Mouse (Mus musculus): ENCODE results near the gene Phrf1. TPM values are rescaled to one million over a fixed set of nuclear protein-coding genes. Genes with fewer than 3 reads are reported as not detected.

Gene Phrf1
- polyA plus RNA-seq, 1 experiment, result 45.2 TPM

GRCm38 (mm10) chr7:141210606-141211131 is 17.9 kb upstream of the Phrf1 start:
- no peak for TF ChIP-seq CTCF (IDR thresholded peaks at IDR 0.05; ENCODE audit: low read depth, low read length)
- TF ChIP-seq POLR2A (IDR thresholded peaks at IDR 0.05; ENCODE audit: borderline replicate concordance, low read depth, low read length), result no peak
- Histone ChIP-seq H3K4me3 (ENCODE audit: insufficient read depth, low read length) (no peak overlapping the region), H3K4me1 (ENCODE audit: control insufficient read depth, insufficient read depth, low read length) (no peaks in the 10 kb centered on the region), H3K27ac (ENCODE audit: insufficient read depth, low read depth, low read length) (no peak overlapping the region)

- H3K27ac ChIP-seq (ENCODE audit: insufficient read depth, low read depth, low read length), result no peak overlapping the region
- H3K4me1 ChIP-seq (ENCODE audit: control insufficient read depth, insufficient read depth, low read length), result 0 out of 2 replicates have a peak, but pooled peaks cover 2% of the 10 kb centered on the region
- H3K4me3 ChIP-seq (ENCODE audit: insufficient read depth, low read length), result no peak overlapping the region
- TF ChIP-seq CTCF (IDR thresholded peaks at IDR 0.05; ENCODE audit: low read depth, low read length) (no peak), POLR2A (IDR thresholded peaks at IDR 0.05; ENCODE audit: borderline replicate concordance, low read depth, low read length) (no peak)
Observed at GRCm38 (mm10) chr7:141213133-141213532, 15.5 kb upstream of the Phrf1 start.

- no peak within 1 kb of the TSS for H3K4me3 ChIP-seq (ENCODE audit: insufficient read depth, low read length)
- no peak within 1 kb of the TSS for H3K27ac ChIP-seq (ENCODE audit: insufficient read depth, low read depth, low read length)
- peaks cover 3% of the 10 kb centered on the region for H3K4me1 ChIP-seq (ENCODE audit: control insufficient read depth, insufficient read depth, low read length)
- TF ChIP-seq POLR2A (IDR thresholded peaks at IDR 0.05; ENCODE audit: borderline replicate concordance, low read depth, low read length), result no peak
- no peak for TF ChIP-seq CTCF (IDR thresholded peaks at IDR 0.05; ENCODE audit: low read depth, low read length)
Observed at GRCm38 (mm10) chr7:141213605-141214235, 14.9 kb upstream of the Phrf1 start, which contains the start of gene Lmntd2. Lmntd2 (minus strand) TSS chr7:141214080.

GRCm38 (mm10) chr7:141214310-141214709 is 14.3 kb upstream of the Phrf1 start:
- Histone ChIP-seq H3K4me3 (ENCODE audit: insufficient read depth, low read length) (no peak overlapping the region), H3K27ac (ENCODE audit: insufficient read depth, low read depth, low read length) (no peak overlapping the region), H3K4me1 (ENCODE audit: control insufficient read depth, insufficient read depth, low read length) (peaks cover 8% of the 10 kb centered on the region)
- TF ChIP-seq CTCF (IDR thresholded peaks at IDR 0.05; ENCODE audit: low read depth, low read length) (no peak), POLR2A (IDR thresholded peaks at IDR 0.05; ENCODE audit: borderline replicate concordance, low read depth, low read length) (no peak)

- Histone ChIP-seq H3K27ac (ENCODE audit: insufficient read depth, low read depth, low read length) (no peak within 1 kb of the TSS), H3K4me3 (ENCODE audit: insufficient read depth, low read length) (peak within 1 kb of the TSS; percentile 76), H3K4me1 (ENCODE audit: control insufficient read depth, insufficient read depth, low read length) (peaks cover 14% of the 10 kb centered on the region)
- TF ChIP-seq POLR2A (IDR thresholded peaks at IDR 0.05; ENCODE audit: borderline replicate concordance, low read depth, low read length), result no peak
- TF ChIP-seq CTCF (IDR thresholded peaks at IDR 0.05; ENCODE audit: low read depth, low read length), result no peak
Observed at GRCm38 (mm10) chr7:141215101-141215879, 13.3 kb upstream of the Phrf1 start, which contains the start of gene Rassf7. Rassf7 (plus strand) TSS chr7:141215860.

- no peak overlapping the region for H3K27ac ChIP-seq (ENCODE audit: insufficient read depth, low read depth, low read length)
Observed at GRCm38 (mm10) chr7:141215880-141216733, 12.5 kb upstream of the Phrf1 start.

GRCm38 (mm10) chr7:141216894-141217293 is 11.7 kb upstream of the Phrf1 start:
- H3K4me3 ChIP-seq (ENCODE audit: insufficient read depth, low read length), result no peak overlapping the region

More at GRCm38 (mm10) chr7:141215880-141216733, 12.5 kb upstream of the Phrf1 start:
- peaks cover 16% of the 10 kb centered on the region for H3K4me1 ChIP-seq (ENCODE audit: control insufficient read depth, insufficient read depth, low read length)
- peak overlapping the region; percentile 76 for H3K4me3 ChIP-seq (ENCODE audit: insufficient read depth, low read length)
- no peak for TF ChIP-seq CTCF (IDR thresholded peaks at IDR 0.05; ENCODE audit: low read depth, low read length)
- no peak for TF ChIP-seq POLR2A (IDR thresholded peaks at IDR 0.05; ENCODE audit: borderline replicate concordance, low read depth, low read length)

GRCm38 (mm10) chr7:141217343-141218013 is 11.1 kb upstream of the Phrf1 start:
- Histone ChIP-seq H3K4me1 (ENCODE audit: control insufficient read depth, insufficient read depth, low read length) (peaks cover 26% of the 10 kb centered on the region), H3K4me3 (ENCODE audit: insufficient read depth, low read length) (no peak overlapping the region), H3K27ac (ENCODE audit: insufficient read depth, low read depth, low read length) (no peak overlapping the region)
- no peak for TF ChIP-seq POLR2A (IDR thresholded peaks at IDR 0.05; ENCODE audit: borderline replicate concordance, low read depth, low read length)
- TF ChIP-seq CTCF (IDR thresholded peaks at IDR 0.05; ENCODE audit: low read depth, low read length), result no peak

More at GRCm38 (mm10) chr7:141216894-141217293, 11.7 kb upstream of the Phrf1 start:
- Histone ChIP-seq H3K27ac (ENCODE audit: insufficient read depth, low read depth, low read length) (no peak overlapping the region), H3K4me1 (ENCODE audit: control insufficient read depth, insufficient read depth, low read length) (peaks cover 20% of the 10 kb centered on the region)
- TF ChIP-seq CTCF (IDR thresholded peaks at IDR 0.05; ENCODE audit: low read depth, low read length) (no peak), POLR2A (IDR thresholded peaks at IDR 0.05; ENCODE audit: borderline replicate concordance, low read depth, low read length) (no peak)

GRCm38 (mm10) chr7:141218141-141218540 is 10.4 kb upstream of the Phrf1 start:
- no peak overlapping the region for H3K27ac ChIP-seq (ENCODE audit: insufficient read depth, low read depth, low read length)
- no peak overlapping the region for H3K4me3 ChIP-seq (ENCODE audit: insufficient read depth, low read length)
- TF ChIP-seq POLR2A (IDR thresholded peaks at IDR 0.05; ENCODE audit: borderline replicate concordance, low read depth, low read length) (no peak), CTCF (IDR thresholded peaks at IDR 0.05; ENCODE audit: low read depth, low read length) (no peak)
- peaks cover 28% of the 10 kb centered on the region for H3K4me1 ChIP-seq (ENCODE audit: control insufficient read depth, insufficient read depth, low read length)
